11 mouse cellular contexts compared by ENCODE assay signal in genomic region chr15:25633674-25634340, GRCm38 (mm10). TPM values are rescaled to one million over a fixed set of nuclear protein-coding genes. Genes with fewer than 3 reads are reported as not detected.
DNase-seq lines count a peak whose midpoint lies in the region; ATAC-seq lines count a peak whose summit lies in the region.
"Had no signal": no experiment of that assay in that cellular context is flagged by ENCODE, and none has a peak within 500 bp of the region (broad histone marks: within the 10 kb centered on the region; RNA-seq: fewer than 3 reads in every experiment).

No protein-coding gene starts in this region.

- H3K9ac ChIP-seq in heart, embryonic 11.5 days (ENCODE audit: low read depth, low read length), result no peak overlapping the region
- no peak overlapping the region for H3K9ac ChIP-seq in hindbrain, embryonic 12.5 days
- H3K9ac ChIP-seq: neural tube, embryonic 12.5 days had no signal

- no peaks in the 10 kb centered on the region for H3K27me3 ChIP-seq in heart, embryonic 11.5 days (ENCODE audit: control insufficient read depth, insufficient read depth, low read length)
- no peaks in the 10 kb centered on the region for H3K27me3 ChIP-seq in hindbrain, embryonic 12.5 days
- H3K27me3 ChIP-seq: neural tube, embryonic 12.5 days had no signal

- DNase-seq in heart, adult 8-10 months (ENCODE audit: low spot score), result peak; percentile 50
- peak; percentile 89 for DNase-seq in adrenal gland, adult 8-10 months
- peak; percentile 63 to 64 for DNase-seq in heart, postnatal 14 days
- peak; percentile 70 for DNase-seq in lung, postnatal 14 days
- no peak for DNase-seq in frontal cortex, adult 2 months (ENCODE audit: extremely low spot score in 1 of 2, low spot score in 1 of 2)
- DNase-seq: layer of hippocampus, postnatal 36 days had no signal

- no peak overlapping the region for H3K4me2 ChIP-seq in heart, embryonic 11.5 days
- H3K4me2 ChIP-seq in hindbrain, embryonic 12.5 days (replicated peaks), result no peak overlapping the region
- H3K4me2 ChIP-seq: neural tube, embryonic 12.5 days had no signal

- no peak for ATAC-seq in heart, embryonic 11.5 days (replicated peaks; ENCODE audit: insufficient number of reproducible peaks, low FRiP score, low TSS enrichment)
- no peak for ATAC-seq in activated CD4-positive, CD25-positive, alpha-beta regulatory T cell, adult 4 months
- ATAC-seq in hindbrain, embryonic 12.5 days (ENCODE audit: low FRiP score), result no peak

- H3K27ac ChIP-seq in heart, embryonic 11.5 days (ENCODE audit: low read depth, low read length), result no peak overlapping the region
- no peak overlapping the region for H3K27ac ChIP-seq in hindbrain, embryonic 12.5 days
- H3K27ac ChIP-seq: neural tube, embryonic 12.5 days had no signal

- no peak overlapping the region for H3K4me3 ChIP-seq in heart, embryonic 11.5 days (ENCODE audit: low read depth, low read length)
- no peak overlapping the region for H3K4me3 ChIP-seq in hindbrain, embryonic 12.5 days
- H3K4me3 ChIP-seq: erythroblast, embryonic 14.5 days; neural tube, embryonic 12.5 days had no signal

- no peaks in the 10 kb centered on the region for H3K9me3 ChIP-seq in heart, embryonic 11.5 days (replicated peaks; ENCODE audit: control insufficient read depth, low read length)
- H3K9me3 ChIP-seq in hindbrain, embryonic 12.5 days (replicated peaks), result no peaks in the 10 kb centered on the region
- H3K9me3 ChIP-seq: neural tube, embryonic 12.5 days had no signal

- intact Hi-C loops in heart, postnatal 14 days (cut with DNase I), result no loop called here

- 92% methylated on average over 13 of the region's 13 CpGs for WGBS in heart, embryonic 11.5 days (ENCODE audit: insufficient replicate concordance)
- WGBS in hindbrain, embryonic 12.5 days, result 88% methylated on average over 13 of the region's 13 CpGs

- peaks cover 4% of the 10 kb centered on the region; the same call in 1 of the 2 replicates for H3K4me1 ChIP-seq in heart, embryonic 11.5 days (ENCODE audit: control insufficient read depth, insufficient read depth, low read length)
- peaks cover 9% of the 10 kb centered on the region; the same call in 1 of the 2 replicates for H3K4me1 ChIP-seq in hindbrain, embryonic 12.5 days

- H3K36me3 ChIP-seq in heart, embryonic 11.5 days (ENCODE audit: control insufficient read depth, insufficient read depth, low read length), result no peaks in the 10 kb centered on the region
- H3K36me3 ChIP-seq in hindbrain, embryonic 12.5 days, result no peaks in the 10 kb centered on the region
- H3K36me3 ChIP-seq: neural tube, embryonic 12.5 days had no signal

RNA-seq across cellular contexts. Expression of gene Myo10, which starts 11.5 kb away (rescaled TPM):
- 10 to 100 TPM; 71.7 to 84.5 (median 73.3) TPM for total RNA-seq in heart, adult 8-10 months (2022)
- 11.5 and 15.4 TPM in 2 replicates for polyA plus RNA-seq in heart, embryonic 11.5 days (2014; fragmentation: Nextera tagmentation; extraction: Ambion mirVana)
- total RNA-seq in adrenal gland, adult 8-10 months (2022), result 10 to 100 TPM; 59.0 to 68.5 (median 62.0) TPM
- total RNA-seq in heart, postnatal 14 days (2021), result 10 to 100 TPM; 64.7 to 66.9 TPM
- polyA plus RNA-seq in activated CD4-positive, CD25-positive, alpha-beta regulatory T cell, adult 4 months (2017; shearing (Covaris generic)), result 1 to 10 TPM in 1 of 2 experiments, under 1 TPM in 1; 0.60 to 1.4 TPM
- polyA plus RNA-seq in hindbrain, embryonic 12.5 days (2016; fragmentation: Nextera tagmentation; extraction: Ambion mirVana), result 42.0 and 42.6 TPM in 2 replicates
- 50.5 and 57.3 TPM in 2 replicates for polyA plus RNA-seq in frontal cortex, adult 2 months (2012; rRNA removed)

Comparison
In these comparisons a context has a peak if more than half of its experiments do, and no peak if none do; other contexts are left out.
1. DNase-seq: peak in heart, adult 8-10 months (single experiment), adrenal gland, adult 8-10 months (single experiment), heart, postnatal 14 days (2 of 2) and lung, postnatal 14 days (single experiment); none in frontal cortex, adult 2 months (0 of 2).